Mouse (Mus musculus) kidney, adult 9 months (tissue): ENCODE results near the gene Hs6st1.

Experiments
- DNase-seq: peaks from one replicate; pipeline ENCODE4 v3.0.0; 2022

The Hs6st1 gene

DNA sequence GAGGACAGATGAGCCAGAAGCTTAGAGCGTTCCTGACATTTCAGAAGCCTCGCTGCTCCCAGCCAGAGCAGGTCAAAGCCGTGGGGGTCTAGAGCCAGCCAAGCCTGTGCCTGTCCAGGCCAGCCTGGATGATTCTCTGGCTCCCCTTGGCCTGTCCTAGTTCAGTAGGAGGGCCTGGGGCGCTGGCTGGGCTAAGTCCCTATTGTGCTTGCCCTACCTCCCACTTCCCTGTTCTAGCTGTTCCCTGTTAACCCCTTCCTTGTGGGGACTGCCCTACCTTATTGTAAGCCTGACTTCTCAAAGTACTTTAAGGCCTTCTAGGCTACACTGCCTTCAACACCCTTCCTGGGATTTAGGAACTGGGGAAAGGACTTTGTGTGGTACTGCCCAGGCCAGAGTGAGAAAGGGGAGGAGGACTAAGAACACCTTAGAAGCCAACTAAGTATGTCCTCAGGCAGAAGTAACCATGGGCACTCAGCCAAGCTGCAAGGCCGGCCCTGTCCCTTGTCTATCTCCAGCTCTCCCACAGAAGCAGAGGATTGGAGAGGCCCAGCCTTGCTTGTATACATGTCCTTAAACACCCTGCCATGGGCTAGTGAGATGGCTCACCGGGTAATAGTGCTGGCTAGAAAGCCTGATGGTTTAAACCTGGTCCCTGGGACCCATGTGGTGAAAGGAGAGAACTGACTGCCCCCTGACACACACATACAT, 22.0 kb downstream of the Hs6st1 start:
- no peak for DNase-seq

DNA sequence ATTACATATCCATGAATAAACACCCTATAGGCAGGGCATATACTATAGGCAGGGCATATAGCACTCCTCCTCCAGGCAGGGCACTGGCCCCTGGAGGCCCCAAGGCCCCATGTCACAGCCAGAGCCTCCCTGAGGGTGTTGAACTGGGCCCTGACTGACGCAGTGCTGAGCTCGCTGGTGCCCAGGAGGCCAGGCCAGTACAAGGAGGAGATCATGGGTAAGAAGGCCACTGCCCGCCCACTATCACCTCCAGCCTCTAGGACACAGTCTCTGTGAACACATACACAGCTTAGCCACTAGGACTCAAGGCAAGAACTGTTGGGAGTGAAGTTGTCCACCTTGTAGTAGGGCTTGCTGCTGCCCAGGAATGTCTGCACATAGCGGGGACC, 22.5 kb downstream of the Hs6st1 start:
- no peak for DNase-seq

- no peak for DNase-seq
These were observed 23.0 kb downstream of the Hs6st1 start for GRCm38 (mm10) chr1:36091246-36091645.

DNA sequence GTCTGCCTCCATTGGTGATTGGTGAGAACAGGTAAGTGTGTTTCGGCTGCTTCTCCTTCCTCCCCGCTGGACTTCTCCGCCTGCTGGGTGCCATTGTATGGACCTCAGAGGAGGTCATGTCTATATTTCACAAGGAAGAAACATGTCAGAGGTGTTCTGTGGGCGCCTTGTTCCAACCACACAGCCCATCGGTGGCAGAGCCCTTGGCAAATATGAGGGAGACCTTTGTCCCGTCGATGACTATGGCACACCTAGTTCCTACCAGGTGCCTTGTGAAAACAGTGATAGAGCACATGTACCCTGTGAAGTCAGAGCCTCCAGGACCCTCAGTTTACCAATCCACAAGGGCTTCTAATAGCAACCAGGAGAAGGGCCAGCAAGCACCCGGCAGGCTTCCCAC, 25.5 kb downstream of the Hs6st1 start:
- no peak for DNase-seq

DNA sequence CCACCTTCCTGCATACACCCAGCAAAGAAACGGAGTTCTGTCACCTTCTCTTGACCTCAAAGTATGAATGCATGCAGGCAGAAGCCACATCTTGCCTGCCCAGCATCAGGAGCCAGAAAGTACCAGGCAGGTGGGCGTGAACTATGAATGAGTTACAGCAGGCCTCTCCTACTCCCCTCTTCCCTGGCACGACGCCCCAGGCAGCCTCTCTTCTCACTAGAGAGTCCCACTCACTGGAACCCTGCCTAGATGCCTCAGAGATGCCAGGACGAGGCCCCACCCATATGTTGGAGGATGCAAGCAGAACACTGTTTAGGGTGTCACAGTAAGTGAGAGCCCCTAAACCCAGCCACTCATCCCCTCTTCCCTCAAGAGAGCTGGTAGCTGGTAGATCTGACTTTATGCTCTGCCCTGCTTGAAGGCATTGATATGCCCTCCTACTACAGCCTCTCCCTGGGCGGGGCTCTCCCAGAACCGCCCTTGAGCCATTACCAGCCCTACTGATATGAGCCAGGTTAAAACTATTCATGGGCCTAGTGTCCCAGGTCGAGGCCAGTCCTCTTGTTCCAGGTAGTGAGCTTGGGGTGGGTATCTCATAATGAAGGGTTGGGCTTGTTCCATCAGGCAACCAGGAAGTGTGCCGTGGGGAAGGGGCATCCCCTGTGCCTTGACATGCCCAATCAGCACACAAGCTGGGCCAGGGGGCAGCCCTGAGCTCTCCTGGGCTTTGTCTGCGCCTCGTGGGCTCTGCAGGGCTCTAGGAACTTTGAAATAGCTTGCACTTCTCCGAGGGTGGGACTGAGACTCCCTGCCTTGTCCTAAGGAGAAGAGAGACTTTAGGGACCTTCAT, 27.4 kb downstream of the Hs6st1 start:
- DNase-seq, result no peak

- DNase-seq, result no peak
These were observed 30.2 kb downstream of the Hs6st1 start for GRCm38 (mm10) chr1:36098432-36098831.

GRCm38 (mm10) chr1:36100371-36100770, 32.2 kb downstream of the Hs6st1 start:
- DNase-seq, result no peak

DNA sequence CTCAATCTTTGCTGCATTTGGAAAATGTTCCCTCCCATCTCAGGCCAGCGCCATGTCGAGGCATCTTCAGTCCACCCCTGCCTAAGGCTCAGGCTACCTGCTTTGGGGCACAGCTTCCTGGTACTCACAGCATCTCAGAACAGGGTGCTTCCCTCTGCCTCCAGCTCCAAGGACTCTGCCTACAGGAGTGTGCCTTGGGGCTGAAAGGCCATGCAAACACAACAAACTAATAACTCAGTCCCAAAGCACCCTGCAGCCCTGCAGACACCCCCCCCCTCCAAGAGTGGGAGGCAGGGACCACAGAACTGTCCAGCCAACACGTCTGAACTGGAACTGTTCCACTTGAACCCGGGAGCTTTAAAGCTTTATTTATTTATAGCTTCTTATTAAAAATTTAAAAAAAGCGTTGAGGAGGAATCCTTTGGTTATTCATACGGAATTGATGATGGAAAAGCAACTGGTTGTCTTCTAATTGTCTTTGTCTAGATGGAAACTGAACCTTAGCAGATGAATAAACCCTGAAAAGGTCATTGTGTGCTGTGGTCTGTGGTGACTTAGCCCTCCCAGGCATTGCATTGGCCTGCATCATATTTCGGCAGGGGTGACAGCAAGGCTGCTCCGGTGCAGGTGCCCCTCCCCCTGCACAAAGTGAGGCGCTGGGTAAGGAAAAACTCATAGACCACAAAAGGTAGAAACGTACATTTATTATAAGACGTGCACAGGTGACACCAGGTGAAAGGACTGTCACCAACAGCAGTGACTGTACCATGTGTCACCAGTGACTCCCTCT, 37.9 kb downstream of the Hs6st1 start:
- no peak for DNase-seq

GRCm38 (mm10) chr1:36109987-36110386, 41.8 kb downstream of the Hs6st1 start:
- peak; percentile 53 for DNase-seq

DNA sequence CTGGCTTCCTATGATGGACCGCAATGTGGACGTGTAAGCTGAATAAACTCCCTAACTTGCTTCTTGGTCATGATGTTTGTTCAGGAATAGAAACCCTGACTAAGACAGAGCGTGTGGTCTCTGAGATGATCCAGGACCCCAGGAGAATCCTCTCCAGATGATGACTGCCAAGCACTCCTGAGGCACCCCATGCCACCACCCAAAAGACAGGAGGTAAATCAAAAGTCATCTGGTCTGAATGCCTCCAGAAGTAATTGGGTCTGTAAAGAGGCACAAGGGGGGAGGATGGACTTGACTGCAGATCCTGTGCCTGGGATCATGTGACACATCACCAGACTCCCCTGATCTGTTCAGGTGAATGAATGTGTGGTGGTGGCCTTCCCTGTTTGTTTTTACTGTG, 44.5 kb downstream of the Hs6st1 start:
- no peak for DNase-seq

DNA sequence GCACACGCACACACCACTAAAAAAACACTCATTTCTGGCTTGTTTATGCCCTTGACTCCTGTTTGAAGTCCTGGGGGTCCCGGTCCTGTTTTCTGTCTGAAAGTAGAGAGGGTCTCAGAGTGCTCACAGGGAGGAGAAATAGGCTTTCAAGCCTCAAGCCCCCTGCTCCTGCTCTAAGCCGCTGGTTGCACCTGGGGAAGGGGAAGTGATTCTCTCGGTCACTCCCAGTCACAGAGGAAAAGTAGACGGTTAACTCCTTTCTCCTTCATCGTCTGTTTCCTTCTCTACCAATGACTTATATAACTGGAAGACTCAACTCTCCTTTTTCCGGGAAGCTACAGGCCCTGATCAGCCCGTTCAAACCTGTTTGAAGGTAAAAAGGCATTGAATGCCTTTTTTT, 45.5 kb downstream of the Hs6st1 start:
- no peak for DNase-seq

DNA sequence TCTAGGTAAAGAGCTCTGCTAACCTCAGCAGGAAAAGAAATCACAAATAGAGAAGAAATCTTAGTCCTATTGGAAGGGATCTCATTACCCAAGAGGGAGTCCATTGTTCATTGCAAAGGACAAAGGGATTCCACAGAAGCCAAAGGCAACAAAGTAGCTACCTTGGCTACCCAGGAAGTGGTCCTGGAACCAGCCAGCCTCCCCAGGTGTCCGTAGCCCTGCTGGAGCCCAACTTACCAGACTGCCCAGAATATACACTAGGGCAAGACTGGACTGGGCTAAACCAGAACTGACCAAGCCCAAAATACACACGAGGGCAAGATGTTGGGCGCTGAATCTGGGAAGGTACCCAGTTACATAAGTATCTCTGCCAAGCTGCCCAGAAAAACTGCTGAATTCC, 46.6 kb downstream of the Hs6st1 start:
- no peak for DNase-seq

- no peak for DNase-seq
These were observed 48.3 kb downstream of the Hs6st1 start for GRCm38 (mm10) chr1:36116488-36116887.

DNA sequence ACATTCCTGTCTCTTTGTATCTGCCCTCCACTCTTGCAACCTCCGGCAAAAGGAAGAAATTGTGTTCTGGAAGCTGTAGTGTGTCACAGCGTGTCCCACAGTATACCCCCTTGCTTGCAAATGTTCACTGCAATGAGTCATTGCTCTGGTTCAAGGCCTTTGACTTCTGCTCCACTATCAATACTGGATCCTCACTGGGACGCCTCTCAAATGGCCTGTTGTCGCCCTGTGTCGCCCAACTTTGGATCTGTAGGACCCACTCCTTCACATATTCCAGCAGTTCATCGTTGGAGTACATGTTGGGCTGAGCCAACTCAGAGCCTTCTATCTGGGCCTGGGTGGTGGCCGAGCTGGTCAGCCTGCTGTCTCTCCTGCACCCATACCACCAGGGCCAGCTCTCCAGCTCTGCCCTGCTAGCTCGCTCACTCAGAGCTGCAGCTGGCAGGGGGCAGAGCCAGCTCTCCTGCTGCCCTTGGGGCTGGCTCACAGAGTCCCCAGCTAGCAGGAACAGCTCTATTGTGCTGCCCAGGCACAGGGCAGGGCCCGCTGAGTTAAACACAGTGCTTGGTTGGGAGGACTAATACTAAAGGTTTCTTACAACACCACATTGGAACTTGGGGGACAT, 50.0 kb downstream of the Hs6st1 start:
- no peak for DNase-seq

- no peak for DNase-seq
These were observed 50.8 kb downstream of the Hs6st1 start for GRCm38 (mm10) chr1:36118958-36119357.

DNA sequence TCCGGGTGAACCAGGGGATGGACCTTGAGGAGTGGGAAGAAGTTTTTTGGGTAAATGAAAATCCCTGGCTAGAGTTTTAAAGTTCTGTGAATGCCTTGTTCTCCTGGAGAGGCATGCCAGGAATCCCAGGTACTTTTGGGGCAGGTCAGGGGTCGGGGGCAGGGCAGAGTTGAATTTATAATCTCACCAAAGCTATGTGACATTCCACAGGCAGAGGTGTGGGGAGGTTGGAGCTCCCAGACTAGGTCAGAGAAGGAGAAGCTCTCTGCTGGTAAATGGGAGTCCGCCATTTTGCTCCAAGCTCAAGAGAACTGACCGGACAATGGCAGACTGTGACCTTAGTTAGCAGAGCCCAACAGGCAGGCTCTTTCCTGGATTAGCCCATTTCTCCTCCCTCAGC, 51.2 kb downstream of the Hs6st1 start:
- DNase-seq, result no peak

- no peak for DNase-seq
These were observed 53.0 kb downstream of the Hs6st1 start for GRCm38 (mm10) chr1:36121172-36121571.

- DNase-seq, result no peak
These were observed 56.9 kb downstream of the Hs6st1 start for GRCm38 (mm10) chr1:36125076-36125475.

DNA sequence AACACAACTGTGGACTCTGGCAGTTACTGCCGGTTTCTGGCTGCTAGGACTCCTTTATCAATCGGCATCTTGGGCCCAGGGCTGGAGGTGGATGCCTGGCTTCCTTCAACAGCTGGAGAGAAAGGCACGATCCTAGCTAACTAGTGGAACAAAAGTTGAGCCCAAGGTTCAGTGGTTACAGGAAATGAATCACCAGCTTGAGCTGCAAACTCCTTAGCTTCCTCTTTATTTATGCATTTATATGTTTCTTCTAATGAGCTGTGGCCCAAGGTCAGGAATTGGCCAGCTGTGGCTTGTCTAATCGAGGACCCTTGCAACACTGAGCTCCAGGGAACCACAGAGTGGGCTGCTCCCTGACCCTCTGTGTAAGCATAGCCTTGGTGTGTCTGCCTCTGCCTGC, 60.9 kb downstream of the Hs6st1 start:
- peak; percentile 64 for DNase-seq

GRCm38 (mm10) chr1:36129881-36130280, 61.7 kb downstream of the Hs6st1 start:
- no peak for DNase-seq

DNA sequence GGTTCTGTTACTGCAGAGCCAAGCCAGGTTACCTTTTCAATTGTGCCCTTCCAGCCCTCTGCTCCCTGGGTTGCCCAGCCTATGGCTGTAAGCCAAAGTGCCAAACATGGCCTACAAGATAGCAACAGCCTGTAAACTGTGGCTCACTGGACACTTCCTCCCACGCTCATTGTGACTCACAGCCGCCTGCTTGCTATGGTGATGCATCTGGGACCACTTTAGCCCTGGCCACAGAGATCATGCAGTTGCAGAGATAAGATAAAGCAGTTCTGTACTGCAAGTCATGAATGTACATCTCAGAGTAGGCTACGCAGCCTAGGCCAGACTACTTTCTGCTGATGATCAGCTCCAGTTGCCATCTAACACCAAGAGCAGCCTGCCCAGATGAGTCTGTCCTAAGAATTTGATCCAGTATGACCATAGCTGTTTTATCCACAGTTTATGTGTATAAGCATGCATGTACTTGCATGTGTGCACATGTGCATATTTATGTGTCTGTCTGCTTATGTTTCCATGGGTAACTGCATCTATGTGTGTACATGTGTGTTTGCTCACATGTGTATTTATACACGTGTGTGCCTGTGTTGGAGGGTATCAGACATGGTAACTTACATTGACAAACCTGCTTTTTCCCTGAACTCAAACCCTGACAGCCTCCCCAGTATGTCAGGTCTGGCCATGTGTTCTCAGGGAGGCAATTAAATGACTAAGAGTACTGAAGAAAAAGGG, 62.3 kb downstream of the Hs6st1 start:
- no peak for DNase-seq

DNA sequence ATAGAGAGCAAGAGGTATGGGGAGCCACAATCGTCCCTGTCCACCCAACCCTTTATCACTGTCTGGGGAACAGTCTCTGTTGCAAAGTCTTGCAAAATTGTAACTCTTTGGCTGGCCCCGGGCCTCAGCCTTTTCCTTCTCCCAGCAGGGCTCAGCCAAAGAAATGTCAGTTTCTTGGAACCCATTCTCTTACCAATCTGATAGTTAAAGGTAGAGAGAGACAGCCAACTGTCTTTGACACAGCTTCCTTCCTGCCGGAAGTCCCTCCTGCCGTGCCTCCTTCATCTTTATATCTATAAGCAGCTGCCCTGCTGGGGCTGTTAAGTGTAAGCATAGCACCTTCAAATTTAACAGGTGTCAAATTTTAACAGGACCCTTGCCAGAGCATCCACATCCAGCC, 63.0 kb downstream of the Hs6st1 start:
- DNase-seq, result no peak
